Comparison of ENCODE assay signal across 8 mouse cellular contexts in genomic region chr5:115428831-115429358, GRCm38 (mm10). TPM values are rescaled to one million over a fixed set of nuclear protein-coding genes. Genes with fewer than 3 reads are reported as not detected.
DNase-seq lines count a peak whose midpoint lies in the region; ATAC-seq and TF ChIP-seq lines count a peak whose summit lies in the region.

No protein-coding gene starts in this region.

- 1% methylated on average over 20 of the region's 20 CpGs for whole genome bisulfite sequencing in heart, embryonic 12.5 days
- WGBS in forebrain, postnatal 0 days: 3% methylated on average over 20 of the region's 20 CpGs
- WGBS in liver, embryonic 16.5 days (ENCODE audit: insufficient replicate concordance): 2% methylated on average over 20 of the region's 20 CpGs

- H3K27ac ChIP-seq in heart, embryonic 12.5 days (ENCODE audit: poor library complexity, severe bottlenecking): no peak overlapping the region
- H3K27ac ChIP-seq in forebrain, postnatal 0 days (ENCODE audit: low read depth, low read length): peak overlapping the region; percentile 91
- no peak overlapping the region for H3K27ac ChIP-seq in liver, embryonic 16.5 days (ENCODE audit: low read length)

- H3K36me3 ChIP-seq in heart, embryonic 12.5 days: no peaks in the 10 kb centered on the region
- H3K36me3 ChIP-seq in E14TG2a.4 (ENCODE audit: insufficient read depth, low read length): peaks cover 9% of the 10 kb centered on the region; the same call in 1 of the 2 replicates
- H3K36me3 ChIP-seq in forebrain, postnatal 0 days (ENCODE audit: insufficient read depth): no peaks in the 10 kb centered on the region
- H3K36me3 ChIP-seq in liver, embryonic 16.5 days (ENCODE audit: control insufficient read depth, insufficient read depth): no peaks in the 10 kb centered on the region

- H3K9me3 ChIP-seq in heart, embryonic 12.5 days (replicated peaks): no peaks in the 10 kb centered on the region
- H3K9me3 ChIP-seq in E14TG2a.4 (ENCODE audit: low read length): no peaks in the 10 kb centered on the region
- no peaks in the 10 kb centered on the region for H3K9me3 ChIP-seq in forebrain, postnatal 0 days (ENCODE audit: low read length)
- no peaks in the 10 kb centered on the region for H3K9me3 ChIP-seq in liver, embryonic 16.5 days (replicated peaks; ENCODE audit: control insufficient read depth, low read length)

- no peak for TF ChIP-seq CTCF in E14TG2a.4 (conservative IDR thresholded peaks at IDR 0.05; ENCODE audit: low read length)
- TF ChIP-seq CTCF in forebrain, postnatal 0 days (IDR thresholded peaks at IDR 0.05; ENCODE audit: low read depth): no peak

- peaks cover 39% of the 10 kb centered on the region for H3K27me3 ChIP-seq in heart, embryonic 12.5 days (replicated peaks)
- H3K27me3 ChIP-seq in E14TG2a.4 (ENCODE audit: insufficient read depth, low read length): peaks cover 72% of the 10 kb centered on the region
- no peaks in the 10 kb centered on the region for H3K27me3 ChIP-seq in forebrain, postnatal 0 days (ENCODE audit: insufficient read depth, low read length)
- peaks cover 69% of the 10 kb centered on the region for H3K27me3 ChIP-seq in liver, embryonic 16.5 days (ENCODE audit: control insufficient read depth, insufficient read depth, low read depth, low read length)

- H3K9ac ChIP-seq in heart, embryonic 12.5 days: peak overlapping the region; percentile 91
- H3K9ac ChIP-seq in forebrain, postnatal 0 days: peak overlapping the region; percentile 99
- no peak overlapping the region for H3K9ac ChIP-seq in liver, embryonic 16.5 days (ENCODE audit: low read depth, low read length)

- peak overlapping the region; percentile 91 for H3K4me2 ChIP-seq in heart, embryonic 12.5 days
- peak overlapping the region; percentile 95 for H3K4me2 ChIP-seq in forebrain, postnatal 0 days (ENCODE audit: low read depth)
- peak overlapping the region; percentile 58 for H3K4me2 ChIP-seq in liver, embryonic 16.5 days (ENCODE audit: low read depth, low read length)

- DNase-seq in heart, postnatal 4 days: no peak
- no peak for DNase-seq in forebrain, postnatal 0 days
- DNase-seq in cerebellum, adult 8-10 months: no peak
- DNase-seq in cerebellum, postnatal 14 days: no peak
- no peak for DNase-seq in gastrocnemius, adult 18-20 months (ENCODE audit: low spot score)

- ATAC-seq in heart, embryonic 12.5 days (ENCODE audit: insufficient number of reproducible peaks, low FRiP score): no peak; the same call in 1 of the 2 replicates
- no peak for ATAC-seq in forebrain, postnatal 0 days
- no peak for ATAC-seq in liver, embryonic 16.5 days (ENCODE audit: low read depth)

- H3K4me3 ChIP-seq in heart, embryonic 12.5 days: peak overlapping the region; percentile 80
- H3K4me3 ChIP-seq in E14TG2a.4 (replicated peaks; ENCODE audit: low read length): peak overlapping the region; percentile 87
- peak overlapping the region; percentile 96 for H3K4me3 ChIP-seq in forebrain, postnatal 0 days (ENCODE audit: low read depth, low read length)
- peak overlapping the region; percentile 59 for H3K4me3 ChIP-seq in liver, embryonic 16.5 days (ENCODE audit: low read depth, low read length)

- H3K4me1 ChIP-seq in heart, embryonic 12.5 days (replicated peaks): peaks cover 27% of the 10 kb centered on the region
- H3K4me1 ChIP-seq in E14TG2a.4 (replicated peaks; ENCODE audit: low read depth, low read length): peaks cover 47% of the 10 kb centered on the region
- H3K4me1 ChIP-seq in forebrain, postnatal 0 days (ENCODE audit: insufficient read depth): peaks cover 28% of the 10 kb centered on the region
- no peaks in the 10 kb centered on the region; the same call in 1 of the 2 replicates for H3K4me1 ChIP-seq in liver, embryonic 16.5 days (ENCODE audit: control insufficient read depth, low read depth, low read length)

RNA-seq across cellular contexts. Expression of gene Msi1, which starts 0.5 kb away (rescaled TPM):
- polyA plus RNA-seq in heart, embryonic 12.5 days (2016; fragmentation: Nextera tagmentation; extraction: Ambion mirVana): 6.7 and 6.8 TPM in 2 replicates
- total RNA-seq in heart, postnatal 4 days (2021): 1 to 10 TPM; 6.2 to 7.7 TPM
- total RNA-seq in forebrain, postnatal 0 days (2014; rRNA removed): 53.8 and 65.9 TPM in 2 replicates
- polyA plus RNA-seq in forebrain, postnatal 0 days (2015; fragmentation: Nextera tagmentation; extraction: Ambion mirVana): 48.2 and 49.9 TPM in 2 replicates
- 0.25 and 0.27 TPM in 2 replicates for polyA plus RNA-seq in liver, embryonic 16.5 days (2015; fragmentation: Nextera tagmentation; extraction: Ambion mirVana)
- total RNA-seq in gastrocnemius, adult 18-20 months (2021): under 1 TPM in 1 of 2 experiments, not detected in 1; 0.57 TPM

RNA-seq across cellular contexts. Expression of gene Pla2g1b, which starts 37.2 kb away (rescaled TPM):
- polyA plus RNA-seq in heart, embryonic 12.5 days (2016; fragmentation: Nextera tagmentation; extraction: Ambion mirVana): 0.72 and 1.3 TPM in 2 replicates
- total RNA-seq in heart, postnatal 4 days (2021): not detected
- total RNA-seq in forebrain, postnatal 0 days (2014; rRNA removed): not detected in 2 replicates
- not detected in 2 replicates for polyA plus RNA-seq in forebrain, postnatal 0 days (2015; fragmentation: Nextera tagmentation; extraction: Ambion mirVana)
- not detected in 2 replicates for polyA plus RNA-seq in liver, embryonic 16.5 days (2015; fragmentation: Nextera tagmentation; extraction: Ambion mirVana)
- not detected for total RNA-seq in gastrocnemius, adult 18-20 months (2021)

RNA-seq across cellular contexts. Expression of gene Sirt4, which starts 55.6 kb away (rescaled TPM):
- 14.7 and 18.0 TPM in 2 replicates for polyA plus RNA-seq in heart, embryonic 12.5 days (2016; fragmentation: Nextera tagmentation; extraction: Ambion mirVana)
- 10 to 100 TPM; 10.5 to 12.7 TPM for total RNA-seq in heart, postnatal 4 days (2021)
- total RNA-seq in forebrain, postnatal 0 days (2014; rRNA removed): 34.5 and 36.3 TPM in 2 replicates
- 18.3 and 18.8 TPM in 2 replicates for polyA plus RNA-seq in forebrain, postnatal 0 days (2015; fragmentation: Nextera tagmentation; extraction: Ambion mirVana)
- 4.6 and 6.5 TPM in 2 replicates for polyA plus RNA-seq in liver, embryonic 16.5 days (2015; fragmentation: Nextera tagmentation; extraction: Ambion mirVana)
- 10 to 100 TPM; 14.8 to 16.5 TPM for total RNA-seq in gastrocnemius, adult 18-20 months (2021)

Comparison
In these comparisons a context has a peak if more than half of its experiments do, and no peak if none do; other contexts are left out.
1. RNA of gene Msi1, which starts 0.5 kb away (total RNA-seq): 53.8 to 65.9 TPM in forebrain, postnatal 0 days and 6.2 to 7.7 TPM in heart, postnatal 4 days; 0.57 TPM in gastrocnemius, adult 18-20 months; every median in the first group is over 4 times any median in the second.
2. Peak in every context shown above with its lines, with median percentiles within 50 percentile points of each other: H3K4me2 ChIP-seq and H3K4me3 ChIP-seq.